8 mouse cellular contexts compared by ENCODE assay signal in genomic region chr2:61593030-61593811, GRCm38 (mm10). TPM values are rescaled to one million over a fixed set of nuclear protein-coding genes. Genes with fewer than 3 reads are reported as not detected.
DNase-seq lines count a peak whose midpoint lies in the region; ATAC-seq and TF ChIP-seq lines count a peak whose summit lies in the region.

No protein-coding gene starts in this region.

- no peaks in the 10 kb centered on the region for H3K9me3 ChIP-seq in E14TG2a.4 (ENCODE audit: low read length)
- H3K9me3 ChIP-seq in forebrain, embryonic 13.5 days (replicated peaks): no peaks in the 10 kb centered on the region
- H3K9me3 ChIP-seq in neural tube, embryonic 15.5 days (replicated peaks): no peaks in the 10 kb centered on the region

- peak overlapping the region; percentile 78 for H3K4me2 ChIP-seq in forebrain, embryonic 13.5 days
- H3K4me2 ChIP-seq in neural tube, embryonic 15.5 days: peak overlapping the region; percentile 80

- peaks cover 22% of the 10 kb centered on the region for H3K4me1 ChIP-seq in E14TG2a.4 (replicated peaks; ENCODE audit: low read depth, low read length)
- H3K4me1 ChIP-seq in forebrain, embryonic 13.5 days: peaks cover 12% of the 10 kb centered on the region
- H3K4me1 ChIP-seq in neural tube, embryonic 15.5 days: peaks cover 14% of the 10 kb centered on the region

- intact Hi-C loops in heart, postnatal 14 days (cut with DNase I): no loop called here

- WGBS in forebrain, embryonic 13.5 days: under 1% methylated on average over 62 of the region's 62 CpGs
- under 1% methylated on average over 62 of the region's 62 CpGs for WGBS in neural tube, embryonic 15.5 days

- DNase-seq in c-Kit-positive CD71-positive TER-119-positive erythroid progenitor cells, embryonic 14.5 days (ENCODE audit: low spot score): peak; percentile 94
- peak; percentile 89 to 95 for DNase-seq in heart, postnatal 14 days
- DNase-seq in layer of hippocampus, adult 11-12 months (ENCODE audit: low spot score): peak; percentile 89
- DNase-seq in lung, adult 18-20 months: peak; percentile 94 to 96
- peak; percentile 94 for DNase-seq in testis, postnatal 14 days (ENCODE audit: low spot score)

- H3K4me3 ChIP-seq in E14TG2a.4 (replicated peaks; ENCODE audit: low read length): peak overlapping the region; percentile 92
- H3K4me3 ChIP-seq in forebrain, embryonic 13.5 days: peak overlapping the region; percentile 79
- peak overlapping the region; percentile 91 for H3K4me3 ChIP-seq in neural tube, embryonic 15.5 days (replicated peaks)

- H3K27ac ChIP-seq in forebrain, embryonic 13.5 days: peak overlapping the region; percentile 45; the same call in 1 of the 2 replicates
- H3K27ac ChIP-seq in neural tube, embryonic 15.5 days (replicated peaks): peak overlapping the region; percentile 83

- no peaks in the 10 kb centered on the region for H3K36me3 ChIP-seq in E14TG2a.4 (ENCODE audit: insufficient read depth, low read length)
- H3K36me3 ChIP-seq in forebrain, embryonic 13.5 days (ENCODE audit: poor library complexity, severe bottlenecking): no peaks in the 10 kb centered on the region
- H3K36me3 ChIP-seq in neural tube, embryonic 15.5 days: no peaks in the 10 kb centered on the region

- no peak for TF ChIP-seq CTCF in E14TG2a.4 (conservative IDR thresholded peaks at IDR 0.05; ENCODE audit: low read length)

- peak; percentile 97 for ATAC-seq in forebrain, embryonic 13.5 days
- peak; percentile 96 for ATAC-seq in neural tube, embryonic 15.5 days (ENCODE audit: low FRiP score)

- peaks cover 7% of the 10 kb centered on the region for H3K27me3 ChIP-seq in E14TG2a.4 (ENCODE audit: insufficient read depth, low read length)
- no peaks in the 10 kb centered on the region for H3K27me3 ChIP-seq in forebrain, embryonic 13.5 days
- H3K27me3 ChIP-seq in neural tube, embryonic 15.5 days (replicated peaks): no peaks in the 10 kb centered on the region

- peak overlapping the region; percentile 82 for H3K9ac ChIP-seq in forebrain, embryonic 13.5 days
- peak overlapping the region; percentile 78 for H3K9ac ChIP-seq in neural tube, embryonic 15.5 days (replicated peaks)

RNA-seq across cellular contexts. Expression of gene Tank, which starts 14.8 kb away (rescaled TPM):
- polyA plus RNA-seq in forebrain, embryonic 13.5 days (2015; fragmentation: Nextera tagmentation; extraction: Ambion mirVana): 27.6 and 31.2 TPM in 2 replicates
- 10 to 100 TPM; 17.7 to 19.0 TPM for total RNA-seq in heart, postnatal 14 days (2021)
- polyA plus RNA-seq in neural tube, embryonic 15.5 days (2015; fragmentation: Nextera tagmentation; extraction: Ambion mirVana): 25.2 and 26.1 TPM in 2 replicates

Comparison
In these comparisons a context has a peak if more than half of its experiments do, and no peak if none do; other contexts are left out.
1. Peak in every context shown above with its lines: DNase-seq, ATAC-seq, H3K4me3 ChIP-seq and H3K27ac ChIP-seq.